Mouse (Mus musculus): ENCODE measurements around the gene Gm26566. TPM values are rescaled to one million over a fixed set of nuclear protein-coding genes. Genes with fewer than 3 reads are reported as not detected.

Gene Gm26566
- polyA plus RNA-seq, 1 experiment from 2014 or later, result 2.4 TPM

GRCm38 (mm10) chr4:88723497-88724090 lies 2.0 kb downstream of the Gm26566 start:
- H3K27me3 ChIP-seq (ENCODE audit: control insufficient read depth, insufficient read depth, low read length), result no peaks in the 10 kb centered on the region
- peaks cover 9% of the 10 kb centered on the region for H3K36me3 ChIP-seq (replicated peaks; ENCODE audit: control insufficient read depth, insufficient read depth)
- DNase-seq (ENCODE audit: low spot score), result no peak
- no peak overlapping the region for H3K27ac ChIP-seq
- no peaks in the 10 kb centered on the region for H3K9me3 ChIP-seq (ENCODE audit: control insufficient read depth, low read length)
- 65% methylated on average over 8 of the region's 8 CpGs for WGBS
- ATAC-seq (ENCODE audit: low FRiP score), result no peak
- H3K4me3 ChIP-seq (replicated peaks; ENCODE audit: low read length), result no peak overlapping the region
- no peak overlapping the region for H3K4me2 ChIP-seq (replicated peaks)
- H3K9ac ChIP-seq, result no peak overlapping the region
- peaks cover 26% of the 10 kb centered on the region for H3K4me1 ChIP-seq (replicated peaks; ENCODE audit: control insufficient read depth, insufficient read depth, low read length)

GRCm38 (mm10) chr4:88726727-88727126 lies 5.1 kb downstream of the Gm26566 start:
- Histone ChIP-seq H3K9ac (no peak overlapping the region), H3K27me3 (ENCODE audit: control insufficient read depth, insufficient read depth, low read length) (no peaks in the 10 kb centered on the region), H3K4me2 (replicated peaks) (no peak overlapping the region), H3K4me3 (replicated peaks; ENCODE audit: low read length) (no peak overlapping the region), H3K9me3 (ENCODE audit: control insufficient read depth, low read length) (no peaks in the 10 kb centered on the region), H3K27ac (no peak overlapping the region), H3K4me1 (replicated peaks; ENCODE audit: control insufficient read depth, insufficient read depth, low read length) (no peaks in the 10 kb centered on the region), H3K36me3 (replicated peaks; ENCODE audit: control insufficient read depth, insufficient read depth) (no peaks in the 10 kb centered on the region)
- WGBS, result 88% methylated on average over 6 of the region's 6 CpGs
- ATAC-seq (ENCODE audit: low FRiP score) (no peak), DNase-seq (ENCODE audit: low spot score) (no peak)

- DNase-seq (ENCODE audit: low spot score) (no peak), ATAC-seq (ENCODE audit: low FRiP score) (no peak)
These were observed 5.7 kb downstream of the Gm26566 start for GRCm38 (mm10) chr4:88727324-88727723.

GRCm38 (mm10) chr4:88738480-88738879 lies 16.9 kb downstream of the Gm26566 start:
- H3K4me3 ChIP-seq (replicated peaks; ENCODE audit: low read length), result no peak overlapping the region
- no peaks in the 10 kb centered on the region for H3K36me3 ChIP-seq (replicated peaks; ENCODE audit: control insufficient read depth, insufficient read depth)
- WGBS, result 5% methylated on average over 2 of the region's 2 CpGs
- no peak overlapping the region for H3K27ac ChIP-seq
- H3K4me1 ChIP-seq (replicated peaks; ENCODE audit: control insufficient read depth, insufficient read depth, low read length), result no peaks in the 10 kb centered on the region
- no peak overlapping the region for H3K9ac ChIP-seq
- ATAC-seq (ENCODE audit: low FRiP score) (no peak), DNase-seq (ENCODE audit: low spot score) (peak; percentile 72)
- no peak overlapping the region for H3K4me2 ChIP-seq (replicated peaks)
- no peaks in the 10 kb centered on the region for H3K27me3 ChIP-seq (ENCODE audit: control insufficient read depth, insufficient read depth, low read length)
- H3K9me3 ChIP-seq (ENCODE audit: control insufficient read depth, low read length), result no peaks in the 10 kb centered on the region

More at GRCm38 (mm10) chr4:88727324-88727723, 5.7 kb downstream of the Gm26566 start:
- Histone ChIP-seq H3K4me1 (replicated peaks; ENCODE audit: control insufficient read depth, insufficient read depth, low read length) (no peaks in the 10 kb centered on the region), H3K9ac (no peak overlapping the region), H3K4me3 (replicated peaks; ENCODE audit: low read length) (no peak overlapping the region), H3K9me3 (ENCODE audit: control insufficient read depth, low read length) (no peaks in the 10 kb centered on the region), H3K4me2 (replicated peaks) (no peak overlapping the region), H3K27ac (no peak overlapping the region), H3K27me3 (ENCODE audit: control insufficient read depth, insufficient read depth, low read length) (no peaks in the 10 kb centered on the region), H3K36me3 (replicated peaks; ENCODE audit: control insufficient read depth, insufficient read depth) (no peaks in the 10 kb centered on the region)
- WGBS, result 2% methylated on average over 1 of the region's 1 CpGs

GRCm38 (mm10) chr4:88739036-88739435 lies 17.4 kb downstream of the Gm26566 start:
- DNase-seq (ENCODE audit: low spot score) (no peak), ATAC-seq (ENCODE audit: low FRiP score) (no peak)
- 92% methylated on average over 6 of the region's 6 CpGs for WGBS
- no peak overlapping the region for H3K9ac ChIP-seq
- H3K4me2 ChIP-seq (replicated peaks), result no peak overlapping the region
- H3K4me3 ChIP-seq (replicated peaks; ENCODE audit: low read length), result no peak overlapping the region
- H3K36me3 ChIP-seq (replicated peaks; ENCODE audit: control insufficient read depth, insufficient read depth), result no peaks in the 10 kb centered on the region
- H3K27me3 ChIP-seq (ENCODE audit: control insufficient read depth, insufficient read depth, low read length), result no peaks in the 10 kb centered on the region
- no peak overlapping the region for H3K27ac ChIP-seq
- no peaks in the 10 kb centered on the region for H3K4me1 ChIP-seq (replicated peaks; ENCODE audit: control insufficient read depth, insufficient read depth, low read length)
- H3K9me3 ChIP-seq (ENCODE audit: control insufficient read depth, low read length), result no peaks in the 10 kb centered on the region

- Histone ChIP-seq H3K4me3 (replicated peaks; ENCODE audit: low read length) (no peak overlapping the region), H3K27ac (no peak overlapping the region), H3K4me2 (replicated peaks) (no peak overlapping the region), H3K9me3 (ENCODE audit: control insufficient read depth, low read length) (no peaks in the 10 kb centered on the region), H3K36me3 (replicated peaks; ENCODE audit: control insufficient read depth, insufficient read depth) (no peaks in the 10 kb centered on the region), H3K4me1 (replicated peaks; ENCODE audit: control insufficient read depth, insufficient read depth, low read length) (no peaks in the 10 kb centered on the region), H3K27me3 (ENCODE audit: control insufficient read depth, insufficient read depth, low read length) (no peaks in the 10 kb centered on the region), H3K9ac (no peak overlapping the region)
- DNase-seq (ENCODE audit: low spot score) (no peak), ATAC-seq (ENCODE audit: low FRiP score) (no peak)
- 89% methylated on average over 4 of the region's 4 CpGs for WGBS
These were observed 19.8 kb downstream of the Gm26566 start for GRCm38 (mm10) chr4:88741426-88741825.

GRCm38 (mm10) chr4:88742771-88743371 lies 21.3 kb downstream of the Gm26566 start:
- Histone ChIP-seq H3K4me3 (replicated peaks; ENCODE audit: low read length) (no peak overlapping the region), H3K36me3 (replicated peaks; ENCODE audit: control insufficient read depth, insufficient read depth) (no peaks in the 10 kb centered on the region), H3K4me2 (replicated peaks) (no peak overlapping the region), H3K9ac (no peak overlapping the region), H3K27me3 (ENCODE audit: control insufficient read depth, insufficient read depth, low read length) (no peaks in the 10 kb centered on the region), H3K9me3 (ENCODE audit: control insufficient read depth, low read length) (no peaks in the 10 kb centered on the region), H3K4me1 (replicated peaks; ENCODE audit: control insufficient read depth, insufficient read depth, low read length) (no peaks in the 10 kb centered on the region), H3K27ac (no peak overlapping the region)
- ATAC-seq (ENCODE audit: low FRiP score) (no peak), DNase-seq (ENCODE audit: low spot score) (no peak)
- 84% methylated on average over 7 of the region's 7 CpGs for WGBS

GRCm38 (mm10) chr4:88744207-88744606 lies 22.6 kb downstream of the Gm26566 start:
- DNase-seq (ENCODE audit: low spot score), result no peak
- Histone ChIP-seq H3K4me2 (replicated peaks) (no peak overlapping the region), H3K36me3 (replicated peaks; ENCODE audit: control insufficient read depth, insufficient read depth) (no peaks in the 10 kb centered on the region), H3K4me3 (replicated peaks; ENCODE audit: low read length) (no peak overlapping the region), H3K27me3 (ENCODE audit: control insufficient read depth, insufficient read depth, low read length) (no peaks in the 10 kb centered on the region), H3K9me3 (ENCODE audit: control insufficient read depth, low read length) (no peaks in the 10 kb centered on the region), H3K4me1 (replicated peaks; ENCODE audit: control insufficient read depth, insufficient read depth, low read length) (no peaks in the 10 kb centered on the region), H3K9ac (no peak overlapping the region), H3K27ac (no peak overlapping the region)
- no peak for ATAC-seq (ENCODE audit: low FRiP score)
- WGBS, result 82% methylated on average over 3 of the region's 3 CpGs

- no peak overlapping the region for H3K4me2 ChIP-seq (replicated peaks)
- H3K9ac ChIP-seq, result no peak overlapping the region
- H3K36me3 ChIP-seq (replicated peaks; ENCODE audit: control insufficient read depth, insufficient read depth), result no peaks in the 10 kb centered on the region
- H3K4me3 ChIP-seq (replicated peaks; ENCODE audit: low read length), result no peak overlapping the region
- no peaks in the 10 kb centered on the region for H3K27me3 ChIP-seq (ENCODE audit: control insufficient read depth, insufficient read depth, low read length)
- DNase-seq (ENCODE audit: low spot score) (no peak), ATAC-seq (ENCODE audit: low FRiP score) (no peak)
- 70% methylated on average over 6 of the region's 6 CpGs for WGBS
- no peak overlapping the region for H3K27ac ChIP-seq
- H3K4me1 ChIP-seq (replicated peaks; ENCODE audit: control insufficient read depth, insufficient read depth, low read length), result no peaks in the 10 kb centered on the region
- H3K9me3 ChIP-seq (ENCODE audit: control insufficient read depth, low read length), result no peaks in the 10 kb centered on the region
These were observed 28.3 kb downstream of the Gm26566 start for GRCm38 (mm10) chr4:88749926-88750325.
